Mouse (Mus musculus): ENCODE data around the gene Zfp105.
A peak's percentile ranks its signal among the peaks of the same experiment; 100 is the strongest.

Gene Zfp105

DNA sequence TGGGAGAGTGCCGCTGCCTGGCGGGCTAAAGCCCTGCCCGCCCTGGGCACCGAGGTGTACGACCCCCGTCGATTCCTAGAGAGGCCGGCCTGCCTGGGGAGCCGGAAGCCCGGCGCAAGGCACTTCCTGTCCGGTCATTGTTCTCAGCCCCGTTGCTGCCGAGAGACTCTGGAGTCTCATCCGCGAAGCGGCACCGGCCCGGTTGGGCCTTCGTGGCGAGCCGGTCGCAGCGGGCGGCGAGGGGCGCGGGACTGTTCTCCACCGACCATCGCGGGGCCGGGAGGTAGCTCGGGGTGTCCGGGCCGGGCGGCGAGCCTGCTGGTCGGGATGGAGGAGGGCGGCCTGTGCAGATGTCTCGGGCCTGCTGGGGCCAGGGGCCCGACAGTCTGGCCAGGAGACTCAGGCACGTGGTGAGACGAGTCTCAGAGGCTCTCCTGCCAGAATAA is at the start of gene Zfp105:
Gene Zfp105 (plus strand): TSS at position 137 of the 446 bp plus-strand sequence.
- DNase-seq (ENCODE audit: low read depth, low spot score), result peak; percentile 51

DNA sequence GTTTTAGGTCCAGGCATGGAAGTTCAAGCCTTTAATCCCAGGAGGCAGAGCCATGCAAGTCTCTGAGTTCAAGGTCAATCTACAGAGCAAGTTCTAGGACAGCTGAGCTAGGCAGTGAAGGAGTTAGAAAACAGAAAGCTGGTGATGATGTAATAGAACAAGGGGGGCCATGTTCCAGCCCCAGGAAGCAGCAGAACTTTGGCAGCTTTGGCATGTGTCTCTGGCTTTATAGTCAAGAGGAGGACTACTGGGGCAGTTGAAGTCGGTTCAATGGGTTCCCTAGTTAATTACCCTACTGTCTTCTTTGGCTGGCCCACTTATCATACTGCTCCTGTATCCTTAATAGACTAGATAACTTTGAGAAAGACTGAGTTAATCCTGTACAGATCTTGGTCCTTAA is 48.2 kb upstream of the Zfp105 start:
- no peak for DNase-seq (ENCODE audit: low read depth, low spot score)

DNA sequence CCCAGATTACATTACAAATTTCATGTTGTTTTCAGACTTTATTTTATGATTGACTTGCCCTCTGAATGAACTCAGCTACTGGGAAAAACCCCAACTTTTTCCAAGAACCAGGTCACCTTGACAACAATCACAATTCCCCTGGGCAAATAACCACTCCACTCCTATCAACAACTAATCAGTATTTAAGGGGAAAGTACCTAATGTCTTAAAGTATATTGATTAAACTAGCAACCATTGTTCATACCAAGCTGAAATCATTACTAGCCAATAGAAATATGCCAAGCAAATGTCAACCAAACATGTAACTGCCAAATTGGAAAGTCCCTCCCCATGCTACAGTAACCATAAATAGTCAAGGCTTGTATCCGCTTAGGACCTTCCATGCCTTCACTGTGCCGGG is 47.7 kb upstream of the Zfp105 start:
- DNase-seq (ENCODE audit: low read depth, low spot score), result no peak

DNA sequence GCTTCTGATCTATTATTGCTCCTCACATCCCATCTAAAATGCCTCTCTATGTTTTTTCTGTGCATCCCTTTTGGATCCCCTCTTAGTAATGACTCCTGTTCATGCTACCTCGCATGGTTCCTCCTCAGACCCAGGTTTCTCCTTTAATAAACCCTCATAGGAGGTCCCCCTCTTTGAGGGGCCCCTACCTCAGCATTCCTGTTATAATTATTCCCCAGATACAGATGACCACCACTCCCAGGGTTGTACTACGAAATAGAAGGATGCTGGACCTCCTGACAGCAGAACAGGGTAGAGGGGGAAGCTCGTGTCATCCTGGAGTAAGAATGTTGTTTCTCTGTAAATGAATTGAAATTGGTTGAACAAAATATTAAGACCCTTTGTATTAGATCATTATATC is 37.5 kb upstream of the Zfp105 start, which contains the start of gene Zkscan7:
Gene Zkscan7 (plus strand): TSS at position 301 of the 400 bp plus-strand sequence.
- no peak for DNase-seq (ENCODE audit: low read depth, low spot score)

DNA sequence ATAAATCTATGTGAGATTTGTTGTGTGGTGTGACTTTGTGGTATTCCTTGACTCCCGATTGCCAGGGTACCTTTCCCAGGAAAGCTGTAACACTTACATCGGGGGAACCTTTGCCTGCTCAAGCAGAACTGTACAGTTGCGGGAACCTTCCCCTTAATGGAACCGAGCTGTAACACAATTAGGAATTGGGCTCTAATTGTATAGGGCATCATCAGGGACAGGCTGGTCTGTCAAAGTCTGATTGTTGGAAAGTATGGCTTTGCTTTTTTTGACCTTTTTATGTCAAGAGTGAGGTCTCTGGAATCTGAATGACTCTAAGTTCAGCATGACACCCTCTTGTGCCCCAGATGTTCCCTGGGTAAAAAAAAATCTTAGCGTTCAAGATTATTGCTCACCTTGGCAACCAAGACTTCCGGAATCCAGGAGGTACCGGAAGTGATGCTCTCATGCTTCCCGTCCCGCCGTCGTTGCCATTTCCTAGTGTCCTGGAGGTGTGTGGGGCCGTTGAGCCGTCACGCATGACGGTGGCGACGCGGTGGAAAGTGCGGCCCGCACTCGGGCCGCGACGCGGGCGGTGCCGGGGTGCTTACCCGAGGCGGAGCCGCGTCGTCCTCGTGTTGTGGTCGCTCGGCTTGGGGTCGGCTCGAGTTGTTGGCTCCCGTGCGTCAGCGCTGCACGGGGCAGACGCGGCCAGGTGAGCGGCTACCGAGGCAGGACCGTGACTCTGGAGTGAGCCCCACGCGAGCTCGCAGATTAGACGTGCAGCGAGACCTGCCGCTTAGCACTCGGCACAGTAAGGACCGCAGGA is 36.3 kb upstream of the Zfp105 start:
- peak; percentile 43 for DNase-seq (ENCODE audit: low read depth, low spot score)

DNA sequence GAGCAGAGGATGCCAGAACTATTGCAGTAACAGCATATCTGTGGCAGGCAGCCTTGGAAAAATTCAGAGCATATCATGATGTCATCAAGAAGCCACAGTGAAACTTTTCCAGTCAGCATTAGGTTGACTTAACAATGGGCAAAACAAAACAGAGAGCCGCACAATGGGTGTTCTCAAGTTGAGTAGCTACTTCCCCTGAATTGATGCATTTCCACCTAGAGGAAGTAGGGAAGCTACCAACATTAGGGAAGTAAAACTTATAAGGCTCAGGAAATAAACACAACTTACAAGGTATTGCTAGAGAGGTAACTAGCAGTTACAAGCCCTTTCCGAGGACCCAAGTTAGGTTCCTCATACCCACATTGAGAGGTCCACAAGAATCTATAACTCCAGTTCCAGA is 21.8 kb upstream of the Zfp105 start:
- no peak for DNase-seq (ENCODE audit: low read depth, low spot score)

DNA sequence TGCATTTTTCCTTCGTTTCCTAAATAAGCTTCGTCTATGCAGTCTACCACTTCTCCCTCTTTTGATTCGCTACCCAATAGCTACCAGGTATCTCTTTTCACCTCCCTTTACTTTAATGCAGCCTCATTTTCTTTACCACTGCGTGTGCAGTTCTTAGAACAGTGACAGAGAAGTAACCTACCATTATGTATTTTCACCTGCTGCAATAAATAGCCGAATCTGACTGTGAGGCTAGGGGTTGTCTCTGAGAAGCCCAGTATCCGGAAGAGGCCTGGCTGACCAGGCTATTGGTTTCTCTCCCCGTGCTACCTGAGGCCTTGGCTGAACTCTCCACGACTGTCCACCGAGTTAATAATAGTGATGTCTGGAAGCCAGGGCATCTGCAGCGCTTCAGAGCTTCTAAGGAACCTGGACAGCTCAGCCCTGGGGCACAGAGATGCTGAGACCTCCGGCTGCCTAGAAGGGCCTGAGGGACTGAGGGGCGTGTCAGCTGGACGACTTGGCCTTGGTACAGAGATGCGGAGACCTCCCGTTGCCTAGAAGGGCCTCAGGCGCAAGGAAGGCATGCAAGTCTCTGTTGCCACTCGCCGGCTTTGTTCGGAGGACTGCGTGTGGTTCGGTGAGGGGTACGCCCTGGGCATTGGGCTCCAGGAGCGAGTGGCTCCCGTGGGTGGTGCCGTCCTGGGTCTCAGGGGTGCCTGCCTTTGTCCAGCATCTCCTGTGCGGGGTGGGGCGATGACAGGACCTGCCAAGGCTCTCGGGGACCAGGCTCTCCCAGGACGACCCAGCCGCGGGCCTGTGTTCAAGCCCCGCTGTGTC is 19.9 kb upstream of the Zfp105 start:
- peak; percentile 63 for DNase-seq (ENCODE audit: low read depth, low spot score)

DNA sequence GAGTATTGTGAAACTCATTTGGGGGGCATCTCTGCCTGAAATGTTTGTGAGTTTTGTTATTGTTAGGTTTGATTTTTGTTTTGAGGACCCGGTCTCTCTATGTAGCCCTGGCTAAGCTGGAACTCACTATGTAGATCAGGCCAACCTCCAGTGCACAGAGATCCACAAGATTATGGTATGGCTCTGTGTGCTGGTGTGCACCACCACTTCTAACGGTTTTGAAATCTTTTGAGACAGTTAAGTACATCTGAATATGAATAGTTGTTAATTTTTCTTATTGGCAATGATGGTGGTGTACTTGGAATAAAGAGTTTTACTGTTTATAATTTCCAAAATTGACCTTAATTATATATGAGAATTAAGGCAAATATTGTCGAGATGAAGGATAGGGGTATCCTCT is 436 bp upstream of the Zfp105 start:
- no peak for DNase-seq (ENCODE audit: low read depth, low spot score)

DNA sequence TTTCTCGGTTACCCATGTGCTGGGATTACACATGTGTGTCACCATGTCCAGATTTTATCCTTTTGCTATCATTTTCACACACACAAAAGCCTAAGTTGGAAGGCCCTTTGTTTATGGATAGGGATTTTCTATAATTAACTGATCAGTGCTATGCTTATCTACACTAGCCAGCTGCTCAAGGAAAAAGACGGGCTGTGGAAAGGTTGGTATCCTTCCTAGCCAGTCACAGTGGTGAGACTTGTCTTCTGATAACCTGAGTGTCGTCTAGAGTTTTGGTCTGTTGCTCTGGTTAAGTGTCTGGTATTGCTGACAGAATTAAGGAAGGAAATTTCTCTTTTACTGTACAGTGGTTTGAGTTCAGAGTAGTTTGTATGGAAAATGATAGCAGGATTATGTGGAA is 6.0 kb downstream of the Zfp105 start:
- no peak for DNase-seq (ENCODE audit: low read depth, low spot score)

DNA sequence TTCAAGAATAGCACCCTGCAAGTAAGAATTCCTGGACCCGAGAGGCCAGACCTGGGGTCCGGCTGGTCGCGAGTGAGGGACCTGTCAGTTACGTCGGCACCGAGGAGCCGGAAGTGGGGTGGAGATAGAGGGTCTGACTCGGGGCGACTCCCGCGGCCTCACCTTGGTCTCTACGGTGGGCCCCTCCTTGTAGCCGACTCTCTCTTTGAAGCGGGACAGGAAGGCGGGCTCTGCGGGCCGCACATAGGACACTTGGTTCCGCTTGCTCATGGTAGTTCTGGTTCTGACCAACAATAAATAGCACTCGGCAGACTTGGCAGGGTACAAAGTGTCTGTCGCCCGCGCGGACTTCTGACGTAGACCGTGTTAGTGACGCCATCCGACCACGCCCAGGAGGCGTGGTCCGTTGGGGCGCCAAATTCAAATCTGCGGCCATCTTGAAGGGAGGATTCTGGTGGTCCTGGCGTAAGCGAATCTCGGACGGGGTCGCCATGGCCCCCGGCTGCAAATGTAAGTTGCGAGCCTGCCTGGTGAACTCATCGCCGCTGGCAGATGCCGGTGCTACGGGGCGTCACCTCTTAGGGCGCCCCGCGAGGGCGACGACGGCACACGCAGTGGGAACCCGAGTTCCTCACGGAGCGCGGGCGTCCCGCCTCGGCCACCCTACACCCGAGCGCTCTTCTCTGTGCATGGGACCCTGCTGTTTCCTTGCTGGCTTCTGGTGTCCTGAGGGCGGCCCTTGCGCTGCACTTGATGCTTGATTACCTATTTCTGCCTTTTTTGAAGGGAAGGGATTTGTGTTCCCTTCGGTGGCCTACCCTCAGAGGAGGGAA is 28.0 kb downstream of the Zfp105 start, which contains the start of the genes 1110059G10Rik and Kif15:
Gene 1110059G10Rik (minus strand): TSS at position 358 of the 833 bp plus-strand sequence.
Gene Kif15 (plus strand): TSS at position 404 of the 833 bp plus-strand sequence.
- peak; percentile 72 for DNase-seq (ENCODE audit: low read depth, low spot score)

All from brain, embryonic 18.5 days (tissue).